Mouse (Mus musculus) E14TG2a.4 (cell line): ENCODE measurements at regions not wholly inside any gene's neighbourhood (a gene's known extent, or its start where the extent isn't known, plus 50 kb on each side); places are given as distances from the start of the nearest gene placed in this dataset.

Source experiments
- CTCF ChIP-seq: conservative IDR thresholded peaks from 2 replicates; pipeline ENCODE4 v1.5.1; 2014; ENCODE audit warnings: low read length
- POU5F1 ChIP-seq: IDR thresholded peaks from 2 replicates; pipeline ENCODE4 v1.6.1; 2014; ENCODE audit warnings: low read length, borderline replicate concordance

DNA sequence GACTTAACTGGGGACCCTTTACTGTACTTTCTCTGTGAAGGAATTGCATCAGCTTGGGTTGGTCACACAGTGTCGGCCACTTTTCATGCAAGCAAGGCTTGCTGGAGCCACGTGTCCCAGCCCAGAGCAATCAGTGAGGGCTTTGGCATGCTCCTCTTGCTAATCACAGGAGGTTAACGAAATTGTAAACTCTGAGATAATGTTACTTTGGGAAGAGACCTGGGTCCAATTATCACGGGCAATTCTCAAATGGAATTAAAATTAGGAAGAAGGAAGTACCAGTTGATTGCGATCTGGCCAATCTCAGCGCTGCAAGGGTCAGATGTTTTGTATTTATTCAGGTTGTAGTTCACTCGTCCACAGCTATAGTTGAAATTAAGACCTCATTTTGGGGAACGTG, 153.2 kb downstream of the Dusp6 start:
- no peak for TF ChIP-seq CTCF
- no peak for TF ChIP-seq POU5F1
